Mouse (Mus musculus) Muller cell, postnatal 12 days (primary cell): ENCODE measurements around the gene Actl7a.

Source experiments
- DNase-seq: peaks from one replicate; pipeline ENCODE4 v3.0.0-alpha.2; 2015; ENCODE audit errors: inconsistent ontology term

Gene Actl7a

GRCm38 (mm10) chr4:56743363-56744195 lies at the start of gene Actl7a:
Gene Actl7a (plus strand): TSS chr4:56743413.
- DNase-seq: no peak

GRCm38 (mm10) chr4:56696401-56696800 lies 46.8 kb upstream of the Actl7a start:
- no peak for DNase-seq

GRCm38 (mm10) chr4:56698671-56699070 lies 44.5 kb upstream of the Actl7a start:
- DNase-seq: no peak

GRCm38 (mm10) chr4:56702234-56702633 lies 41.0 kb upstream of the Actl7a start:
- DNase-seq: peak; percentile 51

- no peak for DNase-seq
Measured at GRCm38 (mm10) chr4:56713155-56713554, 30.1 kb upstream of the Actl7a start.

GRCm38 (mm10) chr4:56716801-56717200 lies 26.4 kb upstream of the Actl7a start:
- DNase-seq: no peak

- no peak for DNase-seq
Measured at GRCm38 (mm10) chr4:56717932-56718331, 25.3 kb upstream of the Actl7a start.

- peak; percentile 60 for DNase-seq
Measured at GRCm38 (mm10) chr4:56718573-56719442, 24.4 kb upstream of the Actl7a start.

- no peak for DNase-seq
Measured at GRCm38 (mm10) chr4:56719456-56719855, 23.8 kb upstream of the Actl7a start.

GRCm38 (mm10) chr4:56720403-56720802 lies 22.8 kb upstream of the Actl7a start:
- DNase-seq: no peak

- no peak for DNase-seq
Measured at GRCm38 (mm10) chr4:56721469-56721868, 21.7 kb upstream of the Actl7a start.

GRCm38 (mm10) chr4:56722346-56722745 lies 20.9 kb upstream of the Actl7a start:
- DNase-seq: no peak

- DNase-seq: no peak
Measured at GRCm38 (mm10) chr4:56723237-56723636, 20.0 kb upstream of the Actl7a start.

GRCm38 (mm10) chr4:56725839-56726238 lies 17.4 kb upstream of the Actl7a start:
- no peak for DNase-seq

- DNase-seq: no peak
Measured at GRCm38 (mm10) chr4:56740020-56740485, 3.2 kb upstream of the Actl7a start, which contains the start of gene Gm26657. Gene Gm26657 (plus strand): TSS chr4:56740070.

- DNase-seq: no peak
Measured at GRCm38 (mm10) chr4:56740611-56741010, 2.6 kb upstream of the Actl7a start.

GRCm38 (mm10) chr4:56741041-56741493 lies 2.1 kb upstream of the Actl7a start, which contains the start of gene Actl7b:
Gene Actl7b (minus strand): TSS chr4:56741443.
- DNase-seq: no peak

GRCm38 (mm10) chr4:56742698-56743097 lies 515 bp upstream of the Actl7a start:
- no peak for DNase-seq

- no peak for DNase-seq
Measured at GRCm38 (mm10) chr4:56746345-56746744, 3.1 kb downstream of the Actl7a start.

GRCm38 (mm10) chr4:56747456-56747855 lies 4.2 kb downstream of the Actl7a start:
- DNase-seq: no peak

- no peak for DNase-seq
Measured at GRCm38 (mm10) chr4:56756021-56756420, 12.8 kb downstream of the Actl7a start.

- no peak for DNase-seq
Measured at GRCm38 (mm10) chr4:56756966-56757600, 13.9 kb downstream of the Actl7a start.
